Mouse (Mus musculus): ENCODE measurements at regions not wholly inside any gene's neighbourhood (a gene's known extent, or its start where the extent isn't known, plus 50 kb on each side); places are given as distances from the start of the nearest gene placed in this dataset.

GRCm38 (mm10) chr7:121214181-121214580, 132.7 kb downstream of the Otoa start:
- DNase-seq (ENCODE audit: low spot score) = no peak

DNA sequence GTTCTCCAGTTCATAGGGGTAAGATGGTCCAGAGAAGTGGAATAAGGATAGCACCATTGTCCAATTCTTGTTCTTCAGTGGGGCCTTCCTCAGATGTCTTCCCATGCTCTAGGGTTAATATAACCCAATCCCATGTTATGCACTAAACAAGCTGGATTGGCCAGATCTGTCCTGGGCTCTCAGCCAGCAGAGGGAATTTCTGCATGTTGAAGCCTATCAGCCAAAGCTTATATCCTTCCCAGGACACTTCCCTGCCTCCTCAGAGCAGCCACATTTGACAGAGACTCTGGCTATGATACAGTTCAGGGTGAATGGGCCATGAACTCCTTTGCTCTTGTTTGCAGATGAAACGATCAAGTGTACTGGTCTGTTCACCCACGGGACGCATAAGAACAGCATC, 133.6 kb downstream of the Otoa start:
- DNase-seq (ENCODE audit: low spot score) = no peak

DNA sequence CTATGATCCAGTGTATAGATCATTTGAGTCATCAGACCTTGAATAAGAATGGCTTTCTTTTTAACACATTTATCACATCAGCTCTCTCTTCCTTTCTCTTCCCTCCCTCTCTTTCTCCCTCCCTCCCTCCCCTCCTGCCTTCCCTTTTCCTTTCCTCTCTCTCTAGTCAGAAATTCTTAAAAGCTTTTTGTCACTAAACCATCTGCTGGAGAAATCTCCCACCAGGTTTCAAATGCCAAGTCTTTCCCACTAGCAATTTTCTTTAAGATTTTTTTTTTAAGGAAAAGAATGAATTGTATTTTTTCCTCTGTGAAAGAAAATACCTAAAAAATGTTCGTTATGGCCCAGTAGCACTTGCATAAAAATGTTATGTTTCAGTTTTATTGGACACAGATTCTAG, 134.3 kb downstream of the Otoa start:
- no peak for DNase-seq (ENCODE audit: low spot score)

DNA sequence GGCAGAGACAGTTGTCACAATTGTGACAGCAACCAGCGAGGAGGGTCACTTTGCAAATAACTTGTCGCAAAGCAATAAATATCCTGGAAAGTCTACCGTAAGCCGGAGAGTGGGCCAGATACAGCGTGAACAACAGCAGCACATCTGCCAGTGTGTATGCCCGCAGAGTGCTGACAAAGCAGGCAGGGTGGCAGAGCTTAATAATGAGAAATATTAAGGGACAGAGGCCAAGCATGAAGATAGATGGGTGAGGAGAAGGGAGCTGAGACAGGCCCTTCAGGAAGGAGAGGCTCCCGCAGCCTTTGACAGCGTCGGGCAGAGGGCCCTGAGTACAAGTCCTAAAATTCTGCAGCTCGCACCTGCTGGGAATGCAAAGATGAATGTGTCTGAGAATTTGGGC, 136.6 kb downstream of the Otoa start:
- no peak for DNase-seq (ENCODE audit: low spot score)

GRCm38 (mm10) chr7:121221158-121221557, 139.7 kb downstream of the Otoa start:
- DNase-seq (ENCODE audit: low spot score) = no peak

GRCm38 (mm10) chr7:121231881-121232280, 150.4 kb downstream of the Otoa start:
- DNase-seq (ENCODE audit: low spot score) = no peak

DNA sequence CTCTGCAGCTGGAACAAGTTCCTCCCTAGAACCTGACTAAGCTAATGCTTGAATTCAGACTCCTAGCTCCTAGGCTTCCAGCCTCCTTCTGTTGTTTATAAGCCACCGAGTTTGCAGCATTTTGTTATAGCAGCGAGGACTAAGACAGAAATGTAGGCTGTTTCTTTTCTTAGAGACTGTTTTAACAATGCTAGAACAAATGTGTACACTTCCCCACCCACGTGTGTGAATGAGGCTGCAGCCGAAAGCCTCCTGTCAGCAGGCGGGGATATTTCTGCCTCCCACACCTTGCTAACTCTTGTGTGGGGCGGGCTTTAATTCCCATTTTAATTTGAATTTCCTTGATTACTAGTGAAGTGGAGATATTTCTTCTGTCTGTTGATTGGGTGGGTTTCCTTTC, 153.4 kb downstream of the Otoa start:
- no peak for DNase-seq (ENCODE audit: low spot score)

DNA sequence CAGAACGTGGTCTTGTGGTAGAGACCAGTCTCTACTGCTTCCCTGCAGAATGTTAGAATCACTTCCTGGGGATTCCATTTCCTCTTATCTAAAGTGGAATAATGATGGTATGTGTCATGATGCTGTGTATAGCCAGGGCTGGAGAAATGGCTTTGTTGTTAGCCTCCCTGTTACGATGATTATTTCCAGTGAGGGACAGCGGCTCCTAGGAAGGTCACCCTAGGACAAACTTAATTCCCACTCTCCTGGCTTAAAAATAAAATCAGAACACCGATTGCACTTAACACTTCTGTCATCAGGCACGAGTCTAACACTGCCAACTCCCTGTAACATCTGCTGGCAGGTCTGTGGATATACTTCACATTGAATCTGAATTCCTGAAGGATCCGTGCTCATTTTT, 151.9 kb upstream of the Hs3st2 start:
- no peak for DNase-seq (ENCODE audit: low spot score)

- no peak for DNase-seq (ENCODE audit: low spot score)
These were observed 143.8 kb upstream of the Hs3st2 start for GRCm38 (mm10) chr7:121247845-121248244.

- no peak for DNase-seq (ENCODE audit: low spot score)
These were observed 134.2 kb upstream of the Hs3st2 start for GRCm38 (mm10) chr7:121257466-121257865.

DNA sequence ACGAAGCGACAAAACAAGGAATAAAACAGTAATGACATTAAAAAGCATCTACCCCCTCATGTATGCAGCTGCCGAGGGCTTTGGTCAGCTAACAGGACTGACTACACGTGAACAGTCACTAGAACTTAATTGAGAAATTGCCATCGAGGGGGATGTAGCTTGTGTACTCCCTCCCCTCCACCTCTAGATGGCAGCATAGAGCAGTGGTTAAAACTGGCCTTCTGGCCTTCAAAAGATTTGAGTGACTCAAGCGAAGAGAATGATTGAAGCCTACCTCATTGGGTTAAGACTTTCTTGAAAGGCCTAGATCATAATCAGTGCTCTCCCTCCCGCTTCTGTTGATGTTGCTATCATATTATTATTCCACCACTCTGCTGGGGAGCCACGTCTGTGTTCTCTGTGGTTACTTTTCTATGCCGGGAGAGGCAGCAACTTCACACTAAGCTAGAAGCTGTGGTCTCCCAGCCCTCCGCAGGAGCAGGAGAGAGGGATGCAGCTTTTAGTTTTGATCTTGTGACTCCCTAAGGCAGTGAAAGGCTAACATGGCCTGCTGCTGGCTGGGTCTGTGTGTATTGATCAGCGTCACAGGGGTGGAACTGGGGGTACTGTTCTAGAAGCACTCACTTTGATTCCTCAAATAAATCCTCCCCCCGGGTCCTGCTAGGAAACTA, 132.7 kb upstream of the Hs3st2 start:
- DNase-seq (ENCODE audit: low spot score) = peak; percentile 84

DNA sequence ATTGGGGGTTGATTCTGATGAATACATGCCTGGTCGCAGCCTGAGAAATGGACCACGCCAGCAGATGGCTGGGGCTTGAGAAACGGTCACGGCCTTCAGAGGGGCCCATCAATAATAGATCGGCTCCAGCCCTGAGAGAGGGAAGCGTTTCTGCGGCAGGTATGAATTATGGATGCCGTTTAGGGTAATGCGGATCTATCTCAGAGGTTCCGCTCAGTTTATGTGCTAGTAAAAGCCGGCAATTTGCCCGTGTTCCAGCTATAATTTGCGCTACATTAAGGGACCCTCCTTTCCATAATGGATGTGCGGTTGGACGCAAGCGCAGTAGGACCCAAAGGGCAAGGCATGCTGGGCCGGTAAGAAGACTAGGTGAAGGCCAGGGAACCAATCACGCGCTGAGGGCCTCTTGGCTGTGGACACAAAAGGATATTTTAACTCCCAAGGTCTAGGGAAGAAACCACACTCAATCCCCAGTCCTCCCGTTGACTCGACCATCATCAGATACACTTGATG, 132.1 kb upstream of the Hs3st2 start:
- peak; percentile 65 for DNase-seq (ENCODE audit: low spot score)

- no peak for DNase-seq (ENCODE audit: low spot score)
These were observed 122.3 kb upstream of the Hs3st2 start for GRCm38 (mm10) chr7:121269358-121269757.

DNA sequence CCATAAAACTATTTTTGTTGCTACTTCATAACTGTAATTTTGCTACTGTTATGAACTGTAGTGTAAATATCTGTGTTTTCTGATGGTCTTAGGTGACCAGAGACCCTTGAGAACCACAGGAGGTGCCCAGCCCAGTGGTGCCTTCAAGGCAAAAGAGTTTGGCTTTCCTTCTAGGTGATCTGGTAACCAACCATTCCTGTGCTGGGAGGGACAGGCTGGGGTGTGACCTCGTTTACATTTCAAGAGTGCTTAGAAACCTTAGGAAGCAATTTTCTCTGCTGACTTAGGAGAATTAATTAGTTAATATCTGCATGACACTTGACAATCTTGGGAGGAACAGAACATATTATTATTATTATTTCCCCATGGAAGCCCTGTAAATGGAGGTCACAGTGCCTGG, 111.1 kb upstream of the Hs3st2 start:
- DNase-seq (ENCODE audit: low spot score) = no peak

DNA sequence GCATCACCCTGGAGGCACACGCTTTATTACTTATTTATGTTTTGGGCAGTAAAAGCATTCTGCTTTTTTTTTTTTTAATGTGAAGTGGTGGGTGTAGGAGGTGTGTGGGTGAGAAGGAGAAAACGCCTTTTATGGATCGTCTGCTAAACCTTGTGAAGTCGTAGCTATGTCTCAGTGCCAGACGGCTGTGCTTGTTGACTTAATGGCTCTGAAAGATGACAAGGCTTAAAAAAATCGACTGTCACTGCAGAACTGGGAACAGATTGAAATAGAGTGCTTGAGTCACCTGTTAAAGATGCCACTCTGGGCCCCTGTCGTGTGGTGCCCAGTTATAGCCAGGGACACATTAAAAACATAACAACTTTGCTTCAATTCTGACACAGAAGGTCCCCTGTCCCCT, 109.5 kb upstream of the Hs3st2 start:
- DNase-seq (ENCODE audit: low spot score) = peak; percentile 10

- no peak for DNase-seq (ENCODE audit: low spot score)
These were observed 101.9 kb upstream of the Hs3st2 start for GRCm38 (mm10) chr7:121289737-121290136.

DNA sequence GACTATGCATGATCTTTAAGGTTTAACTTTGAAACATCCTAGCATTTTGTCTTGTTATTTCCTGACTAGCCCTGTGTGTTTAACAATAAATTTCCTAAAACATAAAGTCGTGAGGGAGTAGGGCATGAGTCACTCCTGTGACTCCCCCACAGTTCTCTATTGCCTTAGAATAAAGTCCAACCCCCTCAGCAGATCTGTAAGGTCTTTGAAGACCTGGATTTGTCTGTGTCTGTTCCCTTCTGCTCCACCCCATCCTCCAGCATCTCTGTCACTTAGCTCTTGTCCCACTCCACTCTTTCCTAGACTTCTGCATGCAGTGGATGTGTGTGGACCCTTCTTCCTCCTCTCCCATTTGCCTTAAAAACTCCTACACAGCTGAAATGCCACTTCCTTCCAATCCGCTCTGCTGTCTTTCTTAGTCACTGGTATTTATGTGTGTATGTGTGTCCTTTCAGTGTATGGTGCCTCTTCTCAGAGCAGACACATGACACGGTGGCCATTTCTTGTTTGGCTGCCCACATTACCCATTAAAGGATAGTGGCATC, 95.4 kb upstream of the Hs3st2 start:
- DNase-seq (ENCODE audit: low spot score) = no peak

- DNase-seq (ENCODE audit: low spot score) = peak; percentile 19
These were observed 78.6 kb upstream of the Hs3st2 start for GRCm38 (mm10) chr7:121312961-121313587.

DNA sequence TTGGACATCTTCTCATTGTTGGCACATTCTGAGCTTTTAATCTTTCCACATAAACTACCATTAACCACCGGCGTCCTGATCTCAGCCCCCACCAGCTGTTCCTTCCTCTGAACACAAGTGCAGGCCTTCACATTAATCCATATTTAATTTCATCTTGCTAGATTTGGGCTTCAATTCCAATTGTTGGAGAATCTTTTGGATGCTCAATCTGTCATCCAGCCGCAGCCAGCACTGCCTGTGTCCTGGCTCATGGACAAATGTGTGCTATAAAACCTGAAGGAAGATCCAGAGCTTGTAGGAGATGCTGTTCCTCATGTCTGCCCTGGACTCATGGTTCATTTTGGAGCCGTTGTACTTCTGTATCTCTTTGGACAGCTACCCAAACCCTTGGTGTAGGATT, 77.1 kb upstream of the Hs3st2 start:
- no peak for DNase-seq (ENCODE audit: low spot score)

- DNase-seq (ENCODE audit: low spot score) = no peak
These were observed 62.4 kb upstream of the Hs3st2 start for GRCm38 (mm10) chr7:121329274-121329673.

DNA sequence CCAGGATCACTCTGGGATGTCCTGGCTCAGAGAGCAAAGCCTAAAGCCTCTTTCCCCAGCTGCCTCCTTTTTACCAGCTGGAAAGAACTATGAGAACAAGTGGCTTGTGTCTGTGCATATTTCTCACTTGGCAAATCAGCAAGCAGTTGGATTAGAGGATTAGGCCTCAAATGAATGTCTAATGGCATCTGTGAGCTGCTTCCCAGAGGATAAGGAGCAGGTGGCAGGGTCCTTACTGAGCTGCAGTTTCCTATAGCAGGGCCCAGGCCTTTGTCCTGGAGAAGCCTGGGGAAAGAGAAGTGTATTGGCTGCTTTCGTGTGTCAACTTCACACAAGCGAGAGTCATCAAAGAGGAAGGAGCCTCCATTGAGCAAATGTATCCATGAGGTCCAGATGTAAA, 59.1 kb upstream of the Hs3st2 start:
- peak; percentile 35 for DNase-seq (ENCODE audit: low spot score)

DNA sequence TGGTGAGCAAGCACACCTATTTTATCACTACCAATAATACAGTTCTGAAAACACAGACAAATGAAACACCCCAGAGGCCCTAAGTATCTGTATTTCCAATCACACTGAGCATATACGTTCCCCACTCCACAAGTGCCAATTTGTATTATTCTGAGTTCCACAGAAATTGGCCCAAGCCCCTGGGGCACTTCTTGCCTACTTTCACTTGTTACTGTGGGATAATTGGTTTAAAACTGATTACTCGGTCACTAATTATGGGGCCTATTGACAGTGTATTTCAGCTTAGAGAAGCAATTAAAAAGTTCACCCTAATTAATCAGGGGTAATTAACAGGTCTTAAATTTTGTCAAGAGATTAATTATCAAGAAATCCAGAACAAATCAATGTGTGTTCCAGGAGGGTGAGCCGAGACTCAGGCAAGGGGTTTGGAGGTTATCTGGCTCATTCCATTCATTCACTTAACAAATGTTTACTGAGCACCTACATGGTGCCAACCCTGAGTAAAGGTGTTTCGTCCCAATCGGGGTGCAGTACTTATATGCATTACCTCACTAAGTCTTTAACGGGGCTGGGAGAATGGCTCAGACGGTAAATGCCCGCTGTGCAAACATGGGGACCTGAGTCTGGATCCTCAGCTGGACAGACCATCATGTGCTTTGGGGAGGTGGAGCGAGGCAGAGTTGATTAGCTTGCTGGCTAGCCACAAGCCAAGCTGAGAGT, 56.1 kb upstream of the Hs3st2 start:
- no peak for DNase-seq (ENCODE audit: low spot score)

DNA sequence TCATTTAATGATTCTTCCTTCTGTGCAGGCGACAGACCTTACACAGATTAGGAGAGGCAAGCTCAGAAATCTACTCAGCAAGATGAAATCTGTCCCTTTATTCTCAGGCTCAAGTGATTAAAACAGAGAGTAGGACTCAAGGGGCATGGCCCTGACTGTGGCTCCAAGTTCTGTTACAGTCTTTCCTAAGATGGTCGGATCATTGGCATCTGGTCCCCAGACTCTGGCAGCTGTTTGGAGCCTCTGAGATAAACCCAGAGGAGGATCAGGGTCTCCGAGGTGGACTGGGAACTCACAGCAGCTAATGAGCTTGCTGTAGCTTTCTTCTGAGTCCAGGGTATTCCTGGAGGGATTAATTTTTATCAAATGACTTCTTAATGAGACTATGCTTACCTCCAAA, 51.7 kb upstream of the Hs3st2 start:
- DNase-seq (ENCODE audit: low spot score) = peak; percentile 43
